Mouse (Mus musculus) forebrain, embryonic 11.5 days (tissue): ENCODE data around the gene Lrp10. TPM values are rescaled to one million over a fixed set of nuclear protein-coding genes. Genes with fewer than 3 reads are reported as not detected.

Experiments
- ATAC-seq: fragments of 200-750 bp; cut with Nextera tagmentation; replicated peaks from 2 replicates; pipeline ENCODE4 v1.8.0; 2017; ENCODE audit warnings: moderate TSS enrichment; ENCODE audit not compliant: low FRiP score
- DNase-seq: peaks from one replicate; pipeline ENCODE4 v3.0.0-alpha.2; 2017; ENCODE audit warnings: low spot score
- H3K27ac ChIP-seq: fragments of 300-500 bp; sonication (generic); 2 replicates; pipeline ENCODE4 v1.5.1; 2014; ENCODE audit warnings: low read depth, low read length
- H3K27me3 ChIP-seq: fragments of 300-500 bp; sonication (generic); 2 replicates; pipeline ENCODE4 v1.6.1; 2014; ENCODE audit warnings: mild to moderate bottlenecking, low read length, mixed read lengths; ENCODE audit not compliant: control insufficient read depth, insufficient read depth
- H3K36me3 ChIP-seq: fragments of 300-500 bp; sonication (generic); 2 replicates; pipeline ENCODE4 v1.6.1; 2014; ENCODE audit warnings: mild to moderate bottlenecking, low read length, moderate library complexity, mixed read lengths; ENCODE audit not compliant: control insufficient read depth, insufficient read depth
- H3K4me1 ChIP-seq: fragments of 300-500 bp; sonication (generic); replicated peaks from 2 replicates; pipeline ENCODE4 v1.6.1; 2014; ENCODE audit warnings: low read length, mixed read lengths; ENCODE audit not compliant: control insufficient read depth, insufficient read depth
- H3K4me2 ChIP-seq: fragments of 300-500 bp; sonication (generic); 2 replicates; pipeline ENCODE4 v1.6.1; 2014; ENCODE audit warnings: low read depth, mild to moderate bottlenecking, low read length, moderate library complexity, mixed read lengths; ENCODE audit not compliant: severe bottlenecking
- H3K4me3 ChIP-seq: fragments of 300-500 bp; sonication (generic); 2 replicates; pipeline ENCODE4 v1.5.1; 2014; ENCODE audit warnings: low read depth, low read length
- H3K9ac ChIP-seq: fragments of 300-500 bp; sonication (generic); 2 replicates; pipeline ENCODE4 v1.6.1; 2014; ENCODE audit warnings: low read length
- H3K9me3 ChIP-seq: fragments of 300-500 bp; sonication (generic); 2 replicates; pipeline ENCODE4 v1.6.1; 2016; ENCODE audit warnings: low read length, mixed read lengths; ENCODE audit not compliant: control insufficient read depth
- WGBS: fragments of 180-500 bp; shearing (Covaris S2); extraction: QIAGEN DNeasy Blood & Tissue Kit; methylation state at CpG from one replicate; pipeline ENCODE4 v1.1.7; 2014; 5-methylcytosine and 5-hydroxymethylcytosine counted together
- polyA plus RNA-seq: library from polyadenylated mRNA; unstranded; fragments of >200 nt; fragmentation: Nextera tagmentation; extraction: Ambion mirVana; gene quantifications from 2 replicates; pipeline ENCODE4 v1.2.1, GENCODE M21; 2014

Gene Lrp10
- polyA plus RNA-seq, 1 experiment from 2014 or later, result 28.8 TPM

- Histone ChIP-seq H3K36me3 (no peaks in the 10 kb centered on the region), H3K27ac (no peak overlapping the region), H3K4me2 (no peak overlapping the region), H3K9me3 (no peaks in the 10 kb centered on the region), H3K4me1 (no peaks in the 10 kb centered on the region), H3K4me3 (no peak overlapping the region), H3K9ac (no peak overlapping the region), H3K27me3 (no peaks in the 10 kb centered on the region)
- DNase-seq (no peak), ATAC-seq (no peak)
Observed at GRCm38 (mm10) chr14:54488350-54488749, 24.4 kb downstream of the Lrp10 start.

- Histone ChIP-seq H3K27ac (no peak overlapping the region), H3K36me3 (no peaks in the 10 kb centered on the region), H3K27me3 (no peaks in the 10 kb centered on the region), H3K9me3 (no peaks in the 10 kb centered on the region), H3K4me3 (no peak overlapping the region), H3K4me1 (no peaks in the 10 kb centered on the region), H3K4me2 (no peak overlapping the region), H3K9ac (no peak overlapping the region)
- ATAC-seq (peak; percentile 61; the same call in 1 of the 2 replicates), DNase-seq (no peak)
- WGBS, result 67% methylated on average over 18 of the region's 18 CpGs
Observed at GRCm38 (mm10) chr14:54492345-54493131, 28.6 kb downstream of the Lrp10 start.

- H3K4me3 ChIP-seq, result no peak overlapping the region
- no peaks in the 10 kb centered on the region for H3K27me3 ChIP-seq
- WGBS, result 95% methylated on average over 5 of the region's 5 CpGs
- DNase-seq (no peak), ATAC-seq (no peak)
- H3K4me1 ChIP-seq, result no peaks in the 10 kb centered on the region
- H3K36me3 ChIP-seq, result no peaks in the 10 kb centered on the region
- no peak overlapping the region for H3K4me2 ChIP-seq
- H3K9me3 ChIP-seq, result no peaks in the 10 kb centered on the region
- no peak overlapping the region for H3K27ac ChIP-seq
- H3K9ac ChIP-seq, result no peak overlapping the region
Observed at GRCm38 (mm10) chr14:54493236-54493635, 29.3 kb downstream of the Lrp10 start.

- Histone ChIP-seq H3K4me3 (no peak overlapping the region), H3K4me1 (no peaks in the 10 kb centered on the region), H3K4me2 (no peak overlapping the region), H3K9ac (no peak overlapping the region), H3K27ac (no peak overlapping the region), H3K27me3 (no peaks in the 10 kb centered on the region), H3K36me3 (no peaks in the 10 kb centered on the region), H3K9me3 (no peaks in the 10 kb centered on the region)
- DNase-seq (peak; percentile 78), ATAC-seq (0 out of 2 replicates have a peak, but pooled peaks have one; percentile 30)
- WGBS, result 1% methylated on average over 3 of the region's 3 CpGs
Observed at GRCm38 (mm10) chr14:54494234-54494633, 30.3 kb downstream of the Lrp10 start.

- Histone ChIP-seq H3K4me3 (no peak overlapping the region), H3K27ac (no peak overlapping the region), H3K9me3 (no peaks in the 10 kb centered on the region), H3K4me2 (no peak overlapping the region), H3K4me1 (no peaks in the 10 kb centered on the region), H3K36me3 (no peaks in the 10 kb centered on the region), H3K9ac (no peak overlapping the region), H3K27me3 (no peaks in the 10 kb centered on the region)
- no peak for ATAC-seq
- no peak for DNase-seq
- WGBS, result 90% methylated on average over 14 of the region's 14 CpGs
Observed at GRCm38 (mm10) chr14:54496706-54497105, 32.8 kb downstream of the Lrp10 start.

- Histone ChIP-seq H3K4me2 (no peak overlapping the region), H3K4me1 (no peaks in the 10 kb centered on the region), H3K9ac (no peak overlapping the region), H3K36me3 (no peaks in the 10 kb centered on the region), H3K27me3 (no peaks in the 10 kb centered on the region), H3K9me3 (no peaks in the 10 kb centered on the region), H3K27ac (no peak overlapping the region), H3K4me3 (no peak overlapping the region)
- DNase-seq, result no peak
- 88% methylated on average over 2 of the region's 2 CpGs for WGBS
- no peak for ATAC-seq
Observed at GRCm38 (mm10) chr14:54499330-54499729, 35.4 kb downstream of the Lrp10 start.

- Histone ChIP-seq H3K4me3 (no peak overlapping the region), H3K4me1 (no peaks in the 10 kb centered on the region), H3K9ac (no peak overlapping the region), H3K27ac (no peak overlapping the region), H3K27me3 (no peaks in the 10 kb centered on the region), H3K9me3 (no peaks in the 10 kb centered on the region), H3K36me3 (no peaks in the 10 kb centered on the region), H3K4me2 (no peak overlapping the region)
- ATAC-seq, result no peak
- no peak for DNase-seq
- 82% methylated on average over 2 of the region's 2 CpGs for WGBS
Observed at GRCm38 (mm10) chr14:54501365-54501764, 37.4 kb downstream of the Lrp10 start.

- Histone ChIP-seq H3K4me3 (no peak overlapping the region), H3K27me3 (no peaks in the 10 kb centered on the region), H3K9ac (no peak overlapping the region), H3K9me3 (no peaks in the 10 kb centered on the region), H3K4me2 (no peak overlapping the region), H3K36me3 (peaks cover 11% of the 10 kb centered on the region; the same call in 1 of the 2 replicates), H3K27ac (no peak overlapping the region), H3K4me1 (no peaks in the 10 kb centered on the region)
- ATAC-seq (no peak), DNase-seq (no peak)
- WGBS, result 88% methylated on average over 2 of the region's 2 CpGs
Observed at GRCm38 (mm10) chr14:54503092-54503491, 39.2 kb downstream of the Lrp10 start.

GRCm38 (mm10) chr14:54509774-54510173 lies 45.8 kb downstream of the Lrp10 start:
- Histone ChIP-seq H3K4me2 (no peak overlapping the region), H3K36me3 (peaks cover 59% of the 10 kb centered on the region), H3K4me3 (no peak overlapping the region), H3K9me3 (peaks cover 5% of the 10 kb centered on the region; the same call in 1 of the 2 replicates), H3K4me1 (no peaks in the 10 kb centered on the region), H3K9ac (no peak overlapping the region), H3K27me3 (no peaks in the 10 kb centered on the region), H3K27ac (no peak overlapping the region)
- no peak for DNase-seq
- 95% methylated on average over 9 of the region's 9 CpGs for WGBS
- no peak for ATAC-seq
